Mouse (Mus musculus) CH12.LX (cell line): Measurements from ENCODE around the gene Gm20708. TPM values are rescaled to one million over a fixed set of nuclear protein-coding genes. Genes with fewer than 3 reads are reported as not detected.

Source experiments
- DNase-seq: peaks from one replicate; pipeline ENCODE4 v3.0.0-alpha.2; 2013; ENCODE audit errors: extremely low read depth
- H3K27ac ChIP-seq: 2 replicates; pipeline ENCODE4 v1.5.1; 2012; ENCODE audit warnings: low read depth, mild to moderate bottlenecking, control low read depth, moderate library complexity; ENCODE audit not compliant: insufficient read depth
- H3K27me3 ChIP-seq: replicated peaks from 2 replicates; pipeline ENCODE3; 2012; ENCODE audit warnings: inconsistent platforms
- H3K36me3 ChIP-seq, 2 experiments: replicated peaks in 1 of 2; 2 replicates each; pipeline versions ENCODE3 to v1.6.1; 2012; ENCODE audit warnings: inconsistent platforms in 1 of 2, low read length in 1 of 2, mild to moderate bottlenecking in 1 of 2, mixed read lengths in 1 of 2, moderate library complexity in 1 of 2; ENCODE audit not compliant: control insufficient read depth in 1 of 2, insufficient read depth in 1 of 2
- H3K4me1 ChIP-seq, 2 experiments: 2 replicates each; pipeline ENCODE4 v1.6.1; 2012; ENCODE audit warnings: inconsistent platforms in 1 of 2, moderate library complexity in 1 of 2; ENCODE audit not compliant: insufficient read depth in 2 of 2, control insufficient read depth in 1 of 2
- H3K4me2 ChIP-seq: 2 replicates; pipeline ENCODE4 v1.6.1; 2012; ENCODE audit warnings: low read depth, mild to moderate bottlenecking, control low read depth; ENCODE audit not compliant: poor library complexity, insufficient read depth, severe bottlenecking
- H3K4me3 ChIP-seq, 3 experiments: fragments of 150-350 bp in 1 of 3; sonication (generic) in 1 of 3; replicated peaks in 1 of 3; 2 replicates each; pipeline versions ENCODE3 to v1.5.1; 2011 to 2012; ENCODE audit warnings: low read depth in 2 of 3, low read length in 2 of 3, mild to moderate bottlenecking in 2 of 3, moderate library complexity in 2 of 3, control low read depth in 1 of 3, improper control_type of control experiment in 1 of 3, inconsistent platforms in 1 of 3, mixed read lengths in 1 of 3; ENCODE audit not compliant: poor library complexity in 1 of 3
- H3K79me2 ChIP-seq: replicated peaks from 2 replicates; pipeline ENCODE4 v1.6.1; 2012; ENCODE audit warnings: mild to moderate bottlenecking, moderate library complexity; ENCODE audit not compliant: control insufficient read depth, poor library complexity, insufficient read depth, severe bottlenecking; ENCODE audit errors: extremely low read depth
- H3K9ac ChIP-seq: 2 replicates; pipeline ENCODE4 v1.6.1; 2012; ENCODE audit warnings: low read depth, mild to moderate bottlenecking, control low read depth, moderate library complexity; ENCODE audit not compliant: insufficient read depth
- H3K9me3 ChIP-seq: replicated peaks from 2 replicates; pipeline ENCODE3; 2012; ENCODE audit warnings: low read length, inconsistent platforms, mixed read lengths
- CTCF ChIP-seq, 2 experiments: IDR thresholded peaks in 1 of 2; conservative IDR thresholded peaks in 1 of 2; 2 replicates each; pipeline ENCODE4 v1.5.1; 2011 to 2012; ENCODE audit warnings: low read depth in 2 of 2, low read length in 2 of 2, improper control_type of control experiment in 1 of 2, inconsistent platforms in 1 of 2, mild to moderate bottlenecking in 1 of 2, moderate library complexity in 1 of 2
- ELF1 ChIP-seq: IDR thresholded peaks from 2 replicates; pipeline ENCODE4 v1.6.1; 2014; ENCODE audit warnings: low read depth, mild to moderate bottlenecking, inconsistent platforms, low read length, improper control_type of control experiment
- EP300 ChIP-seq: IDR thresholded peaks from 2 replicates; pipeline ENCODE4 v1.6.1; 2011; ENCODE audit warnings: low read length, improper control_type of control experiment
- ETS1 ChIP-seq: conservative IDR thresholded peaks from 2 replicates; pipeline ENCODE4 v1.6.1; 2012; ENCODE audit warnings: low read depth, mild to moderate bottlenecking, inconsistent platforms, low read length, improper control_type of control experiment, moderate library complexity
- HCFC1 ChIP-seq: IDR thresholded peaks from 2 replicates; pipeline ENCODE4 v1.6.1; 2012; ENCODE audit warnings: low read depth, mild to moderate bottlenecking, inconsistent platforms, low read length, improper control_type of control experiment
- IRF4 ChIP-seq: IDR thresholded peaks from 2 replicates; pipeline ENCODE4 v1.6.1; 2014; ENCODE audit warnings: low read depth, mild to moderate bottlenecking, inconsistent platforms, low read length, improper control_type of control experiment
- JUN ChIP-seq: IDR thresholded peaks from 2 replicates; pipeline ENCODE4 v1.6.1; 2011; ENCODE audit warnings: low read depth, mild to moderate bottlenecking, low read length, improper control_type of control experiment, moderate library complexity; ENCODE audit not compliant: insufficient read depth
- KAT2A ChIP-seq: IDR thresholded peaks from 2 replicates; pipeline ENCODE4 v1.6.1; 2012; ENCODE audit warnings: low read length, improper control_type of control experiment, inconsistent platforms; ENCODE audit not compliant: insufficient replicate concordance
- MAZ ChIP-seq: IDR thresholded peaks from 2 replicates; pipeline ENCODE4 v1.6.1; 2012; ENCODE audit warnings: low read depth, mild to moderate bottlenecking, inconsistent platforms, low read length, improper control_type of control experiment, moderate library complexity
- NRF1 ChIP-seq: IDR thresholded peaks from 2 replicates; pipeline ENCODE4 v1.6.1; 2014; ENCODE audit warnings: low read depth, mild to moderate bottlenecking, inconsistent platforms, low read length, improper control_type of control experiment, moderate library complexity
- POLR2A ChIP-seq: IDR thresholded peaks from 2 replicates; pipeline ENCODE4 v1.6.1; 2011; ENCODE audit warnings: low read depth, mild to moderate bottlenecking, improper control_type of control experiment, low read length
- POLR2AphosphoS2 ChIP-seq: IDR thresholded peaks from 2 replicates; pipeline ENCODE4 v1.6.1; 2011; ENCODE audit warnings: low read depth, low read length, improper control_type of control experiment
- RAD21 ChIP-seq: IDR thresholded peaks from 2 replicates; pipeline ENCODE4 v1.6.1; 2011; ENCODE audit warnings: low read depth, mild to moderate bottlenecking, low read length, improper control_type of control experiment, moderate library complexity
- TCF12 ChIP-seq: IDR thresholded peaks from 2 replicates; pipeline ENCODE4 v1.6.1; 2014; ENCODE audit warnings: low read depth, mild to moderate bottlenecking, inconsistent platforms, low read length, improper control_type of control experiment
- UBTF ChIP-seq: IDR thresholded peaks from 2 replicates; pipeline ENCODE4 v1.6.1; 2012; ENCODE audit warnings: low read depth, mild to moderate bottlenecking, inconsistent platforms, low read length, improper control_type of control experiment, moderate library complexity
- ZKSCAN1 ChIP-seq: IDR thresholded peaks from 2 replicates; pipeline ENCODE4 v1.6.1; 2012; ENCODE audit warnings: low read depth, inconsistent platforms, low read length, improper control_type of control experiment, borderline replicate concordance
- ZMIZ1 ChIP-seq: IDR thresholded peaks from 2 replicates; pipeline ENCODE4 v1.6.1; 2012; ENCODE audit warnings: low read depth, mild to moderate bottlenecking, inconsistent platforms, low read length, improper control_type of control experiment
- dilution Hi-C: fragments of 300-500 bp; cut with MboI; formaldehyde crosslinking; loops from 2 replicates; pipeline ENCODE4 v1.14.3; 2020; ENCODE audit warnings: low sequenced_read_pairs; ENCODE audit not compliant: extremely low pct_unique_long_range_greater_than_20kb, extremely low pct_ligation_motif_present
- in situ Hi-C: fragments of 300-500 bp; cut with MboI; formaldehyde crosslinking; loops from 3 replicates; pipeline ENCODE4 v1.14.3; 2019; ENCODE audit warnings: low sequenced_read_pairs, low pct_ligation_motif_present, low pct_unique_long_range_greater_than_20kb, mixed read lengths
- polyA plus RNA-seq: library from polyadenylated mRNA; unstranded; fragments of >175 nt; gene quantifications from 2 replicates; pipeline ENCODE4 v1.2.1, GENCODE M21; 2012; ENCODE audit warnings: low read depth; ENCODE audit not compliant: insufficient read length
- total RNA-seq, 2 experiments: library from RNA; depleted of rRNA; stranded (reverse); fragments of 300-350 nt in 1 of 2; fragments of >200 nt in 1 of 2; gene quantifications; 2 replicates each; pipeline ENCODE4 v1.2.3; 2012 to 2014

Gene Gm20708
- total and polyA plus RNA-seq, 3 experiments, result 0.50 to 1.0 (median 0.80) TPM

- in situ Hi-C loops, result no loop called here
- Histone ChIP-seq H3K27ac (no peak overlapping the region), H3K4me3 (no peak overlapping the region)
These were observed 79.7 kb downstream of the Gm20708 start for GRCm38 (mm10) chr11:117888853-117889822.

More at GRCm38 (mm10) chr11:117888853-117889822, 79.7 kb downstream of the Gm20708 start:
- Histone ChIP-seq H3K4me1 (peaks cover 5 to 11% of the 10 kb centered on the region in 2 experiments; a peak in 3 of 4 replicates), H3K27me3 (peaks cover 91% of the 10 kb centered on the region), H3K9ac (no peak overlapping the region), H3K79me2 (no peaks in the 10 kb centered on the region), H3K36me3 (no peaks in the 10 kb centered on the region), H3K4me2 (no peak overlapping the region), H3K9me3 (peaks cover 7% of the 10 kb centered on the region)
- TF ChIP-seq ZMIZ1 (no peak), TCF12 (no peak), HCFC1 (no peak), NRF1 (no peak), RAD21 (no peak), POLR2A (no peak), ZKSCAN1 (no peak), CTCF (conservative IDR thresholded peaks at IDR 0.05 in 1 of 2, IDR thresholded peaks at IDR 0.05 in 1 of 2; ENCODE audit: low read depth in 2 of 2, low read length in 2 of 2) (no peak), UBTF (no peak), MAZ (no peak), JUN (no peak), KAT2A (no peak), ELF1 (no peak), ETS1 (no peak), EP300 (no peak), POLR2AphosphoS2 (no peak), IRF4 (no peak)
- no peak for DNase-seq
- dilution Hi-C loops, result no loop called here

Other genes with a start within 250 kb of the Gm20708 start
- gene Tnrc6c, start 155.4 kb upstream of the Gm20708 start, total RNA-seq (2012; rRNA removed), result 16.7 and 17.2 TPM in 2 replicates
- gene Tnrc6c, start 155.4 kb upstream of the Gm20708 start, total RNA-seq (2014; rRNA removed), result 6.1 and 6.9 TPM in 2 replicates
- gene Tnrc6c, start 155.4 kb upstream of the Gm20708 start, polyA plus RNA-seq, result 12.2 and 12.8 TPM in 2 replicates
- gene Tmc8, start 27.6 kb upstream of the Gm20708 start, total RNA-seq (2012; rRNA removed), result 4.0 and 6.1 TPM in 2 replicates
- 1.4 and 2.2 TPM in 2 replicates for gene Tmc8, start 27.6 kb upstream of the Gm20708 start, total RNA-seq (2014; rRNA removed)
- gene Tmc8, start 27.6 kb upstream of the Gm20708 start, polyA plus RNA-seq, result 8.8 and 9.8 TPM in 2 replicates
- 24.8 and 26.8 TPM in 2 replicates for gene Tmc6, start 27.5 kb upstream of the Gm20708 start, total RNA-seq (2012; rRNA removed)
- 16.3 and 16.8 TPM in 2 replicates for gene Tmc6, start 27.5 kb upstream of the Gm20708 start, total RNA-seq (2014; rRNA removed)
- gene Tmc6, start 27.5 kb upstream of the Gm20708 start, polyA plus RNA-seq, result 28.4 and 30.0 TPM in 2 replicates
- 0.46 and 0.93 TPM in 2 replicates for gene 6030468B19Rik, start 12.0 kb upstream of the Gm20708 start, total RNA-seq (2012; rRNA removed)
- gene 6030468B19Rik, start 12.0 kb upstream of the Gm20708 start, total RNA-seq (2014; rRNA removed), result 1.3 and 1.5 TPM in 2 replicates
- 1.4 and 1.7 TPM in 2 replicates for gene 6030468B19Rik, start 12.0 kb upstream of the Gm20708 start, polyA plus RNA-seq
- gene Syngr2, start within 50 bp of the Gm20708 start, total RNA-seq (2012; rRNA removed), result 362 and 409 TPM in 2 replicates
- 395 and 553 TPM in 2 replicates for gene Syngr2, start within 50 bp of the Gm20708 start, total RNA-seq (2014; rRNA removed)
- 513 and 654 TPM in 2 replicates for gene Syngr2, start within 50 bp of the Gm20708 start, polyA plus RNA-seq
- gene Afmid, start 16.3 kb downstream of the Gm20708 start, total RNA-seq (2012; rRNA removed), result 6.8 and 7.3 TPM in 2 replicates
- 5.0 and 5.7 TPM in 2 replicates for gene Afmid, start 16.3 kb downstream of the Gm20708 start, total RNA-seq (2014; rRNA removed)
- 7.1 and 7.5 TPM in 2 replicates for gene Afmid, start 16.3 kb downstream of the Gm20708 start, polyA plus RNA-seq
- gene Tk1, start 16.4 kb downstream of the Gm20708 start, total RNA-seq (2012; rRNA removed), result 235 and 236 TPM in 2 replicates
- 146 and 149 TPM in 2 replicates for gene Tk1, start 16.4 kb downstream of the Gm20708 start, total RNA-seq (2014; rRNA removed)
- 158 and 179 TPM in 2 replicates for gene Tk1, start 16.4 kb downstream of the Gm20708 start, polyA plus RNA-seq
- 193 and 237 TPM in 2 replicates for gene Birc5, start 39.6 kb downstream of the Gm20708 start, total RNA-seq (2012; rRNA removed)
- gene Birc5, start 39.6 kb downstream of the Gm20708 start, total RNA-seq (2014; rRNA removed), result 242 and 270 TPM in 2 replicates
- 286 and 289 TPM in 2 replicates for gene Birc5, start 39.6 kb downstream of the Gm20708 start, polyA plus RNA-seq
- not detected in 2 replicates for gene Tmem235, start 51.1 kb downstream of the Gm20708 start, total RNA-seq (2012; rRNA removed)
- gene Tmem235, start 51.1 kb downstream of the Gm20708 start, total RNA-seq (2014; rRNA removed), result not detected in 2 replicates
- not detected in 2 replicates for gene Tmem235, start 51.1 kb downstream of the Gm20708 start, polyA plus RNA-seq
- not detected in 2 replicates for gene Tha1, start 63.8 kb downstream of the Gm20708 start, total RNA-seq (2012; rRNA removed)
- not detected in 2 replicates for gene Tha1, start 63.8 kb downstream of the Gm20708 start, total RNA-seq (2014; rRNA removed)
- gene Tha1, start 63.8 kb downstream of the Gm20708 start, polyA plus RNA-seq, result not detected in 2 replicates
- gene Socs3, start 160.4 kb downstream of the Gm20708 start, total RNA-seq (2012; rRNA removed), result 2.5 and 4.7 TPM in 2 replicates
- gene Socs3, start 160.4 kb downstream of the Gm20708 start, total RNA-seq (2014; rRNA removed), result 1.1 and 1.2 TPM in 2 replicates
- gene Socs3, start 160.4 kb downstream of the Gm20708 start, polyA plus RNA-seq, result 0.83 and 1.1 TPM in 2 replicates
- gene Pgs1, start 176.6 kb downstream of the Gm20708 start, total RNA-seq (2012; rRNA removed), result 60.5 and 64.5 TPM in 2 replicates
- gene Pgs1, start 176.6 kb downstream of the Gm20708 start, total RNA-seq (2014; rRNA removed), result 38.1 and 39.8 TPM in 2 replicates
- gene Pgs1, start 176.6 kb downstream of the Gm20708 start, polyA plus RNA-seq, result 50.4 and 50.8 TPM in 2 replicates